Mouse (Mus musculus): Measurements from ENCODE around the gene Mad1l1. TPM values are rescaled to one million over a fixed set of nuclear protein-coding genes. Genes with fewer than 3 reads are reported as not detected.
"Not testable (repeated sequence)": the region's sequence is repeated elsewhere in the genome, so short reads cannot be mapped to it uniquely, and the experiment has no call there.

Gene Mad1l1
- polyA plus RNA-seq (2015; fragmentation: Nextera tagmentation; extraction: Ambion mirVana), result 20.6 and 29.4 TPM in 2 replicates

DNA sequence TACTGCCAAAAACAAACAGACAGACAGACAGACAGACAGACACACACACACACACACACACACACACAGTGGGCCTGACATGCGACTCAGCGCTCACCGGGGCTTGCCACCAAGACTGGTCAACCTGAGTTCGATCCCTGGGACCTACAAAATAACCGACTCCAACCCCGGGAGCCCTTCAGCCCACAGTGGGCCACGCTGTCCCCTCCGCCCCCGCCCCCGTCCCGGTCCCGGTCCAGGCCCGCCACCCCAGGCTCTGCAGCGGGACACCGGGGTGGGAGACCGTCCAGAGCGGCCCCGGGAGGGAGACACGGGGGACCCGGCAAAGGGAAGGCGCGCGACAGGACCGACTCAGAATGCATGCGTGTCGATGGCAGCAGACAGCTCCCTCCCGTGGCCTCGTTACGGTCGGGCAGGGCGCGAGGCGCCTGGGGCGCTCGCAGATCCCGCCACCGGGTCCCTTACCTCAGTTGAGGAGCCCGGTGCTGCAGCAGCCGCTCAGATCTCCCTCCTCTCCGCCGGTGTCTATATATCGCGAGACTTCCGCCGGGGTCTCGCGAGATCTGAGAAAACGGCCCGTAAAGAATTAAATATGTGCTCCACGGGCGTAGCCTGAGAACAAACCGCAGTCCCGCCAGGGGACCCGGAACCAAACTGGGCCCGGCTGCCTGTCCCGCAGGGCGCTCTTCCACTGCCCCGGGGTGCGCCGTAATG lies at the start of gene Mad1l1, which contains the start of gene Nudt1:
TSS of gene Mad1l1 (minus strand) at position 511 of the 714 bp plus-strand sequence.
TSS of gene Nudt1 (plus strand) at position 615 of the 714 bp plus-strand sequence.
- WGBS, result under 1% methylated on average over 60 of the region's 60 CpGs
- peak within 1 kb of the TSS; percentile 80 for H3K4me2 ChIP-seq
- ATAC-seq (replicated peaks; ENCODE audit: insufficient number of reproducible peaks, insufficient read depth, low FRiP score, low read depth), result peak; percentile 88
- H3K36me3 ChIP-seq, result no peaks in the 10 kb centered on the region
- H3K9me3 ChIP-seq (replicated peaks), result no peaks in the 10 kb centered on the region
- H3K4me1 ChIP-seq (replicated peaks), result peaks cover 24% of the 10 kb centered on the region
- peak within 1 kb of the TSS; percentile 89 for H3K9ac ChIP-seq
- H3K4me3 ChIP-seq, result peak within 1 kb of the TSS; percentile 80
- no peaks in the 10 kb centered on the region for H3K27me3 ChIP-seq
- H3K27ac ChIP-seq, result peak within 1 kb of the TSS; percentile 74

DNA sequence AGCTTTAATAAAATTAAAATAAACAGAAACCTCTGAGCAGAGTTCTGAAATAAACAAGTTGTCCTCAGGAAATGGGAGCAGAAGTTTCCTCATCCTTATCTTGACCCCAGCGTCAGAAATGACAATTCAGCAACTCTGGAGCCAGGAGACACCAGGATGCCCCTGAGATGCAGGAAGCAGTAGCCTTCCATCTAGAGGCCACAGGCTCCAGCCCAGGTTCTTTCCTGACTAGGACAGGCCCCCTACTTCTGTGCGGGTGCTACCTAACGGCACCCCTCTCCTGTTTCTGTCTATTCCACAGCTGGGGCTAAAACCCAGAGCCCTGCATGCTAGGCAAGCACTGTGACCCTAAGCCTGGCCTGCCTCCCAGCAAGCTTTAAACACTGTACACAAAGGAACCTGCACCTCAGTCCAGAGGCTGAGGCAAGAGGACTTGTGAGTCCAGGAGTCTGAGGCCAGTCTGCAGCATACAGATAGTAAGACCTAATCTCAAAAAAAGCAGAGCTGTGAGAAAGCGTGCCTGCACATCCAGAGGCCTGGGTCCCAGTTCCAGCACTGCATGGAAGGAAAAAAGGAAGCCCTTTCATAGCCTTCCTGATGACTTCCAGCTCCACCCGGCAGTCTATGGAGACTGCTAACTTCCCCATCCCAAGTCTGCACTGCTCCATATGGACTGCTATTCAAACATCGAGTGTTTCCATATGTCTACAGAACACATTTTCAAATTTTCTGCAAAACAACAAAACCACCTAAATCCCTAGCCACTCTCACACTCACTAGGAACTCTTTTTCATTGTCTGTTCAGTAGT lies 49.3 kb upstream of the Mad1l1 start:
- Histone ChIP-seq H3K27me3 (no peaks in the 10 kb centered on the region), H3K4me1 (replicated peaks) (peaks cover 6% of the 10 kb centered on the region)

DNA sequence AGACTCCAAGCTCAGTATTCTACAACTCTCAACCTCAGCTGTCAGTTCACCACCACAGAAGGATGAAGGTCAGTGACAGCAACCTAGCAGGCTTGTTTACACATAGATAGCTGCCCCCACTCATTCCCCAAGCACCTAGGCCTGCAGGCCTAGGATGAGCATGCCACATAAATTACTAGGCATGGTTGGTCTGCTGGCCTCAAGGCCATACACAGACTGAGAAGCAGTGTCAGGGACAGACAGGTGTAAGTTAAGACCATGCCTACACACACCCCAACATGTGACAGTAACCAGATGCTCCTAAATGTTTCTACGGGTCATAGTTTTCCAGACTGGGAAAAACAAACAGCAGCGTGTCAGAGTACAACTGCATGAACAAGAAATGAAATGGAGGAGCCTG lies 48.1 kb upstream of the Mad1l1 start:
- H3K4me3 ChIP-seq, result no peak overlapping the region
- H3K9ac ChIP-seq, result no peak overlapping the region
- H3K9me3 ChIP-seq (replicated peaks), result no peaks in the 10 kb centered on the region
- WGBS, result 71% methylated on average over 2 of the region's 2 CpGs
- no peaks in the 10 kb centered on the region for H3K36me3 ChIP-seq
- H3K4me1 ChIP-seq (replicated peaks), result peaks cover 6% of the 10 kb centered on the region
- H3K27me3 ChIP-seq, result no peaks in the 10 kb centered on the region
- H3K27ac ChIP-seq, result no peak overlapping the region
- no peak overlapping the region for H3K4me2 ChIP-seq
- no peak for ATAC-seq (replicated peaks; ENCODE audit: insufficient number of reproducible peaks, insufficient read depth, low FRiP score, low read depth)

More for the DNA sequence above, 49.3 kb upstream of the Mad1l1 start:
- Histone ChIP-seq H3K36me3 (no peaks in the 10 kb centered on the region), H3K4me2 (no peak overlapping the region), H3K9ac (no peak overlapping the region), H3K4me3 (no peak overlapping the region), H3K27ac (peak overlapping the region; percentile 60; the same call in 1 of the 2 replicates), H3K9me3 (replicated peaks) (no peaks in the 10 kb centered on the region)
- ATAC-seq (replicated peaks; ENCODE audit: insufficient number of reproducible peaks, insufficient read depth, low FRiP score, low read depth), result no peak
- 47% methylated on average over 6 of the region's 6 CpGs for WGBS

DNA sequence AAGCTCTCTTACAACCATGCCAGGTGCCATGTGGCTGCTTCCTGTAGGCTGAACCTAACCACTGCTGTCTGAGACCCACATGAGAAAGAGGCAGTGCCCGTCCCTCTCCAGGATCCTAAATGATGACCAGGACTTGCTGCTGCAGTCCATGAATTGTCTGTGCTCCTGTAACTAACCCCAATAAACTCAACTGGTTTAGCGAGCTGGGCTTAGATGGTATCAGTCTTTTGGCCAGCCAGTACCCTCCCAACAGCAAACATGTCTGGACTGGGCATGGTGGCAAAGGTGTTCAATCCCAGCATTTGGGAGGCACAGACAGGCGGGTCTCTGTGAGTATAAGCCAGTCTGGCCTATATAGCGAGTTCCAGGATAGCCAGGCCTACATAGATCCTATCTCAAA lies 47.6 kb upstream of the Mad1l1 start:
- no peak overlapping the region for H3K27ac ChIP-seq
- no peak overlapping the region for H3K9ac ChIP-seq
- H3K36me3 ChIP-seq, result no peaks in the 10 kb centered on the region
- H3K27me3 ChIP-seq, result no peaks in the 10 kb centered on the region
- H3K4me3 ChIP-seq, result no peak overlapping the region
- WGBS, result 92% methylated on average over 4 of the region's 4 CpGs
- no peaks in the 10 kb centered on the region for H3K9me3 ChIP-seq (replicated peaks)
- peaks cover 6% of the 10 kb centered on the region for H3K4me1 ChIP-seq (replicated peaks)
- ATAC-seq (replicated peaks; ENCODE audit: insufficient number of reproducible peaks, insufficient read depth, low FRiP score, low read depth), result no peak
- H3K4me2 ChIP-seq, result no peak overlapping the region

- not testable (repeated sequence) for H3K27me3 ChIP-seq; H3K27ac ChIP-seq; H3K9ac ChIP-seq; ATAC-seq (replicated peaks; ENCODE audit: insufficient number of reproducible peaks, insufficient read depth, low FRiP score, low read depth); H3K4me2 ChIP-seq; H3K4me1 ChIP-seq (replicated peaks); H3K4me3 ChIP-seq; H3K36me3 ChIP-seq; H3K9me3 ChIP-seq (replicated peaks)
- WGBS, result 84% methylated on average over 2 of the region's 2 CpGs
Measured at GRCm38 (mm10) chr5:140368126-140368525, 46.8 kb upstream of the Mad1l1 start.

GRCm38 (mm10) chr5:140364415-140364814 lies 43.1 kb upstream of the Mad1l1 start:
- no peak overlapping the region for H3K9ac ChIP-seq
- 0 out of 2 replicates have a peak, but pooled peaks cover 2% of the 10 kb centered on the region for H3K36me3 ChIP-seq
- ATAC-seq (replicated peaks; ENCODE audit: insufficient number of reproducible peaks, insufficient read depth, low FRiP score, low read depth), result no peak
- 93% methylated on average over 5 of the region's 5 CpGs for WGBS
- H3K27me3 ChIP-seq, result no peaks in the 10 kb centered on the region
- H3K4me2 ChIP-seq, result no peak overlapping the region
- H3K27ac ChIP-seq, result no peak overlapping the region
- H3K4me1 ChIP-seq (replicated peaks), result no peaks in the 10 kb centered on the region
- H3K4me3 ChIP-seq, result no peak overlapping the region
- H3K9me3 ChIP-seq (replicated peaks), result no peaks in the 10 kb centered on the region

DNA sequence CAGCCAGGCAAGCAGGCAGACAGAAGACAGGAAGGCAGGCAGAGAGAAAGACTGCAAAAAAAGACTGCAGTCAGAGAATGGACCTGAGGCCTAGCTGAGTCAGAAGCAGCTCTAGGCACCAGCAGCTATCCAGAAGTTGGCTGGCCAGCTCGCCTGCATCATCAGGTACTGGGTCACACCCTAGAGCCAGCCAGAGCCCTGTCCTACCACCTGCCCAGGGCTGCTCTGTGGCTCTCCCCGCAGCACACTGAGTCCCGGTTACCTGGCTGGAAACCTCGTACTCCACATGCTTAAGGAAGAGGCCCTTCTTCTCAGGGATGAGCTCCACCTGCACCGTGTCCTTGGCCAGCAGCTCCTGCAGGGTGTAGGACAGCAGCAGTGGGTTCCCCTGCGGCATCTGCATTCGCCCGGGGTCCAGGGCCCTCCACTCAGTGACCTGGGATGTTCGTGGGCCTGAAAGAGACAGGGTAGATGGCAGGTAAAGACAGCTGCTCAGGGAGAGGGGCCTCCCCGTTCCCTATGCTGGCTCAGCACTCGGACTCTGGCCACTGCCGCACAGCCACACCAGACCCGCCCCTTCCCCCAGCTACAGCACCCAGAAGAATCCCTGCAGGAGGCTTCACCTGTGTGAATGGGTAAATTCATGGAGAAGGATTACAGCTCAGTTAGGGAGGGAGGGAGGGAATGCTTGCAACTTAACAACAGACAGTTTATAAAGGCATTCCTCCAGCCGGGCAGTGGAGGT lies 38.8 kb upstream of the Mad1l1 start:
- no peak overlapping the region for H3K4me3 ChIP-seq
- H3K36me3 ChIP-seq, result peaks cover 26% of the 10 kb centered on the region
- no peaks in the 10 kb centered on the region for H3K9me3 ChIP-seq (replicated peaks)
- no peaks in the 10 kb centered on the region for H3K27me3 ChIP-seq
- no peak overlapping the region for H3K27ac ChIP-seq
- no peak overlapping the region for H3K9ac ChIP-seq
- no peaks in the 10 kb centered on the region for H3K4me1 ChIP-seq (replicated peaks)
- ATAC-seq (replicated peaks; ENCODE audit: insufficient number of reproducible peaks, insufficient read depth, low FRiP score, low read depth), result no peak
- H3K4me2 ChIP-seq, result no peak overlapping the region
- WGBS, result 82% methylated on average over 14 of the region's 14 CpGs

DNA sequence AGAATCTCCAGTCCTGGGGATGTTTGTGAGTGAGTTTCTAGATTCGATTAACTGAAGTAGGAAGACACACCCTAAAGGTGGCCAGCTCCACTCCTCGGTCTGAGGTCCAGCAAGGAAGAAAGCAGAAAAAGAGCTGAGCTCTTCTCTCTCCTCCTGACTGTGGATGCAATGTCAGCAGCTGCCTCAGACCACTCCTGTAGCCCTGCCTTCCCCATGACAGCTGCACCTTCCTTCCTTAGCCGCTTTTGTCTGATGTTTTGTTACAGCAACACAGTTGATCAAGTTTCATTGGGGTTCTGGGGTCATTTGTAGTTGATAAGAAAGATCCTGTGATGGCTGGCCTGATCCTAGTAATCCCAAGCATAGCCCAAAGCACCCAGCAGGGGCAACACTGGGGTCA lies 36.1 kb upstream of the Mad1l1 start:
- H3K4me3 ChIP-seq, result no peak overlapping the region
- no peak for ATAC-seq (replicated peaks; ENCODE audit: insufficient number of reproducible peaks, insufficient read depth, low FRiP score, low read depth)
- no peak overlapping the region for H3K27ac ChIP-seq
- H3K9ac ChIP-seq, result no peak overlapping the region
- 83% methylated on average over 3 of the region's 3 CpGs for WGBS
- H3K9me3 ChIP-seq (replicated peaks), result no peaks in the 10 kb centered on the region
- no peaks in the 10 kb centered on the region for H3K4me1 ChIP-seq (replicated peaks)
- no peaks in the 10 kb centered on the region for H3K27me3 ChIP-seq
- peaks cover 51% of the 10 kb centered on the region for H3K36me3 ChIP-seq
- H3K4me2 ChIP-seq, result no peak overlapping the region

DNA sequence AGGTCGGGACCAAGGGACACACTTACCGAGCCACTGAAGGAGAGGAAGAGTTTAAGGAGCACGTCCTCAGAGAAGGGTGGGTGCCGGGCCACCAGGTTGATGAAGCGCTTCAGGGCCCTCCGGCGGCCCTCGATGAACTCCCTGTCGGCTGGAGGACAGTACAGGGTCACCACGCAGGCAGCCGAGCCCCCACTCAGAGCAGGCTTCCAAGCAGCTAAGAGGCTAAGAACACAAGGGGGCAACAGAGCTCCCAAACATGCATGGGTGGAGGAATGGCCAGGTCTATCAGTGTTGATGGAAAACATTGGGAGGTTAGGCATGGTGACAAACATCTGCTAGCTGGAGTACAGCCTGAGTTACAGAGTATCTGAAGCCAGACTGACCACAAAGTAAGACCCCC lies 34.6 kb upstream of the Mad1l1 start:
- Histone ChIP-seq H3K4me3 (no peak overlapping the region), H3K27ac (no peak overlapping the region), H3K9ac (no peak overlapping the region), H3K4me2 (no peak overlapping the region), H3K4me1 (replicated peaks) (no peaks in the 10 kb centered on the region), H3K27me3 (no peaks in the 10 kb centered on the region), H3K9me3 (replicated peaks) (no peaks in the 10 kb centered on the region), H3K36me3 (peaks cover 63% of the 10 kb centered on the region)
- no peak for ATAC-seq (replicated peaks; ENCODE audit: insufficient number of reproducible peaks, insufficient read depth, low FRiP score, low read depth)
- WGBS, result 77% methylated on average over 11 of the region's 11 CpGs

DNA sequence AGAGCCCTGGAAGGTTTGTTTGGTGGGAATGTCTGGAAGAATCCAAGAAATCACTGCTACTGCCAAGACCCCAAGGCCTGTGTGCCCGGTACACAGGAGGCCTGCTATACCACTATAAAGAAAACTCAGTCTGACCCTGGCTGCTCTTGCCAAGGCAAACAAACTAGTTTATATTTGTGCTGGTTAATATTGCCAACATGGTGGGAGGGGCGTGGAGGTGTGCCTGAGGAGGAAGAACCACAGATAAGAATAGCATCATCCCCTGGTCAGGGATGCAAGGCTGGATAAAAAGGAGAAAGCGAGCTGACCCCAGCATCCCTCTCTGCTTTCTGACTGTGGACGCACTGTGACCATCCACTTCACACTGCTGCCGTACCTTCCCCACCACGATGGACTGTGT lies 31.0 kb upstream of the Mad1l1 start:
- no peak for ATAC-seq (replicated peaks; ENCODE audit: insufficient number of reproducible peaks, insufficient read depth, low FRiP score, low read depth)
- 90% methylated on average over 6 of the region's 6 CpGs for WGBS
- H3K27ac ChIP-seq, result no peak overlapping the region
- no peak overlapping the region for H3K4me3 ChIP-seq
- no peaks in the 10 kb centered on the region for H3K9me3 ChIP-seq (replicated peaks)
- H3K4me2 ChIP-seq, result no peak overlapping the region
- no peak overlapping the region for H3K9ac ChIP-seq
- no peaks in the 10 kb centered on the region for H3K27me3 ChIP-seq
- H3K36me3 ChIP-seq, result peaks cover 56% of the 10 kb centered on the region
- no peaks in the 10 kb centered on the region for H3K4me1 ChIP-seq (replicated peaks)
